Mouse (Mus musculus) stomach, embryonic 16.5 days (tissue): ENCODE measurements around the gene Nelfe. TPM values are rescaled to one million over a fixed set of nuclear protein-coding genes. Genes with fewer than 3 reads are reported as not detected.

ENCODE experiments used
- ATAC-seq: fragments of 200-750 bp; cut with Nextera tagmentation; 2 replicates; pipeline ENCODE4 v1.8.0; 2017; ENCODE audit warnings: moderate number of reproducible peaks, moderate TSS enrichment; ENCODE audit not compliant: insufficient read depth, low FRiP score
- H3K27ac ChIP-seq: fragments of 300-500 bp; sonication (generic); 2 replicates; pipeline ENCODE4 v1.5.1; 2014; ENCODE audit warnings: low read length
- H3K27me3 ChIP-seq: fragments of 300-500 bp; sonication (generic); 2 replicates; pipeline ENCODE4 v1.6.1; 2014; ENCODE audit warnings: low read length, control low read depth, mixed read lengths; ENCODE audit not compliant: control insufficient read depth, insufficient read depth
- H3K36me3 ChIP-seq: fragments of 300-500 bp; sonication (generic); 2 replicates; pipeline ENCODE4 v1.6.1; 2014; ENCODE audit warnings: low read length; ENCODE audit not compliant: control insufficient read depth, insufficient read depth
- H3K4me1 ChIP-seq: fragments of 300-500 bp; sonication (generic); 2 replicates; pipeline ENCODE4 v1.6.1; 2014; ENCODE audit warnings: low read length, control low read depth, mixed read lengths; ENCODE audit not compliant: control insufficient read depth, insufficient read depth
- H3K4me2 ChIP-seq: fragments of 300-500 bp; sonication (generic); 2 replicates; pipeline ENCODE4 v1.6.1; 2014; ENCODE audit warnings: low read depth, low read length, mixed read lengths
- H3K4me3 ChIP-seq: fragments of 300-500 bp; sonication (generic); replicated peaks from 2 replicates; pipeline ENCODE4 v1.5.1; 2014; ENCODE audit warnings: mild to moderate bottlenecking, low read length
- H3K9ac ChIP-seq: fragments of 300-500 bp; sonication (generic); 2 replicates; pipeline ENCODE4 v1.6.1; 2014; ENCODE audit warnings: low read length
- H3K9me3 ChIP-seq: fragments of 300-500 bp; sonication (generic); replicated peaks from 2 replicates; pipeline ENCODE4 v1.6.1; 2016; ENCODE audit warnings: low read length, control low read depth; ENCODE audit not compliant: control insufficient read depth
- WGBS: fragments of 180-500 bp; shearing (Covaris S2); extraction: QIAGEN DNeasy Blood & Tissue Kit; methylation state at CpG from one replicate; pipeline ENCODE4 v1.1.7; 2014; 5-methylcytosine and 5-hydroxymethylcytosine counted together
- polyA plus RNA-seq: library from polyadenylated mRNA; unstranded; fragments of >200 nt; fragmentation: Nextera tagmentation; extraction: Ambion mirVana; gene quantifications from 2 replicates; pipeline ENCODE4 v1.2.1, GENCODE M21; 2015

The Nelfe gene
- polyA plus RNA-seq, 1 experiment from 2014 or later: 89.5 TPM

- H3K27ac ChIP-seq: no peak overlapping the region
- H3K4me2 ChIP-seq: no peak overlapping the region
- H3K4me1 ChIP-seq: 0 out of 2 replicates have a peak, but pooled peaks cover 7% of the 10 kb centered on the region
- H3K4me3 ChIP-seq: no peak overlapping the region
- no peaks in the 10 kb centered on the region for H3K27me3 ChIP-seq
- ATAC-seq: no peak
- WGBS: 77% methylated on average over 4 of the region's 4 CpGs
- H3K36me3 ChIP-seq: peaks cover 4% of the 10 kb centered on the region; the same call in 1 of the 2 replicates
- no peak overlapping the region for H3K9ac ChIP-seq
- H3K9me3 ChIP-seq: no peaks in the 10 kb centered on the region
Observed at GRCm38 (mm10) chr17:34858670-34859069, 8.5 kb downstream of the Nelfe start.

- Histone ChIP-seq H3K36me3 (peaks cover 4% of the 10 kb centered on the region; the same call in 1 of the 2 replicates), H3K27ac (no peak overlapping the region), H3K9ac (no peak overlapping the region), H3K4me3 (no peak overlapping the region), H3K27me3 (no peaks in the 10 kb centered on the region), H3K4me2 (no peak overlapping the region), H3K9me3 (no peaks in the 10 kb centered on the region), H3K4me1 (0 out of 2 replicates have a peak, but pooled peaks cover 7% of the 10 kb centered on the region)
- ATAC-seq: no peak
- WGBS: 81% methylated on average over 9 of the region's 9 CpGs
Observed at GRCm38 (mm10) chr17:34860514-34860913, 10.3 kb downstream of the Nelfe start.

GRCm38 (mm10) chr17:34861704-34862415, 11.7 kb downstream of the Nelfe start:
- H3K9me3 ChIP-seq: no peaks in the 10 kb centered on the region
- H3K9ac ChIP-seq: peak overlapping the region; percentile 38; the same call in 1 of the 2 replicates
- H3K4me3 ChIP-seq: no peak overlapping the region
- 0 out of 2 replicates have a peak, but pooled peaks cover 7% of the 10 kb centered on the region for H3K4me1 ChIP-seq
- H3K27me3 ChIP-seq: no peaks in the 10 kb centered on the region
- H3K36me3 ChIP-seq: peaks cover 4% of the 10 kb centered on the region; the same call in 1 of the 2 replicates
- peak overlapping the region; percentile 22 for H3K4me2 ChIP-seq
- WGBS: 57% methylated on average over 13 of the region's 13 CpGs
- peak overlapping the region; percentile 43; the same call in 1 of the 2 replicates for H3K27ac ChIP-seq
- peak; percentile 51; the same call in 1 of the 2 replicates for ATAC-seq

- ATAC-seq: peak; percentile 45; the same call in 1 of the 2 replicates
- no peaks in the 10 kb centered on the region for H3K9me3 ChIP-seq
- peak within 1 kb of the TSS; percentile 38; the same call in 1 of the 2 replicates for H3K9ac ChIP-seq
- peak within 1 kb of the TSS; percentile 43; the same call in 1 of the 2 replicates for H3K27ac ChIP-seq
- 39% methylated on average over 8 of the region's 8 CpGs for WGBS
- H3K4me3 ChIP-seq: no peak within 1 kb of the TSS
- H3K36me3 ChIP-seq: peaks cover 4% of the 10 kb centered on the region; the same call in 1 of the 2 replicates
- no peaks in the 10 kb centered on the region for H3K27me3 ChIP-seq
- H3K4me1 ChIP-seq: 0 out of 2 replicates have a peak, but pooled peaks cover 7% of the 10 kb centered on the region
- peak within 1 kb of the TSS; percentile 22 for H3K4me2 ChIP-seq
Observed at GRCm38 (mm10) chr17:34862416-34863081, 12.4 kb downstream of the Nelfe start, which contains the start of gene Cfb. Gene Cfb (minus strand): TSS chr17:34862518.

GRCm38 (mm10) chr17:34865981-34866380, 15.8 kb downstream of the Nelfe start:
- Histone ChIP-seq H3K4me3 (no peak overlapping the region), H3K9me3 (no peaks in the 10 kb centered on the region), H3K27ac (no peak overlapping the region), H3K4me2 (no peak overlapping the region), H3K27me3 (no peaks in the 10 kb centered on the region), H3K4me1 (0 out of 2 replicates have a peak, but pooled peaks cover 7% of the 10 kb centered on the region), H3K9ac (no peak overlapping the region), H3K36me3 (no peaks in the 10 kb centered on the region)
- WGBS: 55% methylated on average over 7 of the region's 7 CpGs
- no peak for ATAC-seq

- Histone ChIP-seq H3K9me3 (no peaks in the 10 kb centered on the region), H3K4me1 (no peaks in the 10 kb centered on the region), H3K27me3 (no peaks in the 10 kb centered on the region), H3K4me2 (no peak overlapping the region), H3K4me3 (no peak overlapping the region), H3K9ac (no peak overlapping the region), H3K36me3 (no peaks in the 10 kb centered on the region), H3K27ac (no peak overlapping the region)
- 84% methylated on average over 6 of the region's 6 CpGs for WGBS
- ATAC-seq: no peak
Observed at GRCm38 (mm10) chr17:34874321-34874720, 24.1 kb downstream of the Nelfe start.

- no peak for ATAC-seq
- 59% methylated on average over 11 of the region's 11 CpGs for WGBS
- Histone ChIP-seq H3K9ac (peak within 1 kb of the TSS; percentile 48; the same call in 1 of the 2 replicates), H3K4me2 (no peak within 1 kb of the TSS), H3K9me3 (no peaks in the 10 kb centered on the region), H3K27ac (no peak within 1 kb of the TSS), H3K4me1 (peaks cover 3% of the 10 kb centered on the region; the same call in 1 of the 2 replicates), H3K27me3 (no peaks in the 10 kb centered on the region), H3K36me3 (no peaks in the 10 kb centered on the region), H3K4me3 (no peak within 1 kb of the TSS)
Observed at GRCm38 (mm10) chr17:34879336-34879879, 29.2 kb downstream of the Nelfe start, which contains the start of gene Zbtb12. Gene Zbtb12 (plus strand): TSS chr17:34879483.

- no peak for ATAC-seq
- Histone ChIP-seq H3K27ac (no peak overlapping the region), H3K4me2 (no peak overlapping the region), H3K9me3 (no peaks in the 10 kb centered on the region), H3K9ac (no peak overlapping the region), H3K27me3 (no peaks in the 10 kb centered on the region), H3K4me1 (peaks cover 3% of the 10 kb centered on the region; the same call in 1 of the 2 replicates), H3K4me3 (no peak overlapping the region), H3K36me3 (no peaks in the 10 kb centered on the region)
Observed at GRCm38 (mm10) chr17:34881166-34881565, 31.0 kb downstream of the Nelfe start.
